Mouse (Mus musculus) hindlimb bud, embryonic 11.5 days (tissue): ENCODE data around the gene Lrriq1.

Source experiments
- DNase-seq: peaks from one replicate; pipeline ENCODE4 v3.0.0-alpha.2; 2012; ENCODE audit warnings: low read depth, low spot score; ENCODE audit errors: extremely low spot score

Gene Lrriq1

DNA sequence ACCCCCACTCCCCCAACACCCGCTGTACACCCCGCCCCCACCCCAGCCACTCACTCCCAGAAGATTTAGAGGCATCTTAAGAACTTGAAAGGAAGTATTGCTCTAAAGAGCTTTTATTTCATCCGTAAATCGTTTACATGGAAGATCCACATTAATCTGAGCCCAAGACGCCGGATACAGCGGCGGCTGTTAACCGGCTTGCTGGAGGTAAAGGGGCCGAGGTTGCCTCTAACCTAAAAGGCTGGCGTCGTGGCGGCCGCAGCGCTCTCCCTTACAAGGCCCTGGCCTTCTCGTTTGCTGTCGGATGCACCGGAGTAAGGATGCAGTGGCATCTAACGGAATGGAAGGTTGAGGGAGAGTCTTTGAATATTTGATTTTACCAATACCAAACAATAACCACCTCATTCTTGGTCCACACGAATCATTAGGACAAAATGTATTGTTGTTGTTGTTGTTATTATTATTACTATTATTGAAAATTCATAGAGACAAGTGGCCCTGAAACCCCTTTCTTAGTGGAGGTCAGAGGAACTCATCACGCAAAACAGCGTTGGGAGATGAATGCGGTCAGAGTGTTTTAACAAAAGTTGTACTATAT, 206.9 kb downstream of the Lrriq1 start:
- DNase-seq = no peak

DNA sequence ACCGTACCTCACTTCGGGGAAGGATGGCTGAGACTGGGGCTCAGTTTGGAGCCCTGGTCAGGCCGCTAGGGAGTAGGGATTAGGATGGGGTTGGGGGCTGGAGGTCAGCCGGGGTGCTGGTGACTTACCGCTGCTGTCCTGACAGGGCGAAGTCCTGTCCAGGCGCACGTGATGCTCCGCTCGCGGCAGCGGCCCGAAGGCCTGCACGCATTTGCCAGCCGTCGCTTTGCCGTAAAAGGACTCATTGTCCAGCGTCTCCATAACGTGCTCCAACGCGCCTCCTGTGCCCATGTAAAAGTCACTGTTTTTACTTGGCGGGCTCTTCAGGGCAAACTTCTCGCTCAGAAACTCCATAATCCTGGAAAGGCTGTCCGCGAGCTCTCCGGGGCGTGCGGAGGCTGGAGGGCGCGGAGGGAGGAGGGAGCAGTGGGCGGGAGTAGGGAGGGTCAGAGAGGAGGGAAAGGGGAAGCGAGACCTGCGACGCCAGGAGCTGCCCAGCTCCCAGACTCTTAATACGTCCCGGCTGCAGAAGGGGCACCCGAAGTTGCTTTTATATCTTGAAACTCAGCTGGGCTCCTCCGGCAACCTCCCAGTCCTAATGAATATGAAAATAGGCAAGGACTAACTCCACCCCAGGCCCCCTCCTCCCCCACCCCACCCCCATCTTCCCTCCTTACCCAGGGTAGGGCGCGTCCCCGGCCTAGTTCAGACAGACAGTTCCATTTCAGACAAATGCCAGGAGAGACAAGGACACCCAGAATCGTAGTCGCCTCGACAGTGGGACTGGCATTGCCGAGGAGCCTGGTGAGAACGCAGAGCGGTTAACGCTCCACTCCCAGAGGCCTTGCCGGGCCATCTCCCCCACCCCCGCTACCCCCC, 207.6 kb downstream of the Lrriq1 start:
- DNase-seq = no peak

DNA sequence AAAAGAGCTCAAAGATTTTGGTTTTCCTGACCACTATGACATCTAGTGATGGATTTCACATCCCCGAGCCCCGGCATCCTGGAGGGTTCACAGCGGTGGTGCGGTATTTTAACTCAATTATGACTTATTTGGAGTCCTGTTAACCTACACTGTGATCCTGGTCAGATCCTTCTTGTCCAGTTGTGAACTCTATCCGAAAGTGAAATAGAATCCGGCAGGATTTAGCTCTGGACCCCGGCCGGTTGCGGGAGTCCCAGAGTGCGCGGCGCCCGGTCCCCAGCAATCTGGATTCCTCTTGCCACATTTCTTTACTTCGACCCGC, 208.2 kb downstream of the Lrriq1 start:
- no peak for DNase-seq

DNA sequence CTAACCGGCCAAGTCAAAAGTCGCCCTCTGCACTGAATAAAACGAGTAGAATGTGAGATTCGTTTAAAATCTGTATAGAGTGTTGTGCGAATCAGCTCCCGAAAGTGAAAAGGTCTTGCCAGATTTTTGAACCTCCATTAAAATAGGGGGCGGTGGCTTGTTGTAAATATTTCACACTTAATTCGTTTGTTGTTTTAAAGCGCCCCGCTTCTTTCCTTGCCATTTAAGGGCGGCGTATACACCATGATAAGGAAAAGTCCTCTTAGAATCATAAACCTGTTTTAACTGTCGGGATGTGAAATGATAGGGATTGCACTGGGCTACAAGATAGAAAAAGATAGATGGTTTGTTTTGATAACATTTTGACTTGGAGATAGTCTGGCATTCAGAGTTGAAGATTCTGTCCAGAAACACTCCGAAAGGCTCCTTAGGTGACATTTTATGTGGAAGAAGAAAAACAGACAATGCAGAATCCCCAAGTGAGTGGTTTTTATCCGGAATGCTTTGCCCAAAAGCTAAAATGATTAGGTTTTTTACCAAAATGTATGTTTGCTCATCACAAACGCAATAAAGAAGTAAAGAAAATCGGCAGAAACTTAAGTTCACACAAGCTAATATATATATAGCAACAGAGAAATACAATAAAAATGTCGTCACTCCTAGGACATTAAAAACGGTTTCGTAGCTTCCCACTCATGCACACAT, 208.7 kb downstream of the Lrriq1 start:
- no peak for DNase-seq

DNA sequence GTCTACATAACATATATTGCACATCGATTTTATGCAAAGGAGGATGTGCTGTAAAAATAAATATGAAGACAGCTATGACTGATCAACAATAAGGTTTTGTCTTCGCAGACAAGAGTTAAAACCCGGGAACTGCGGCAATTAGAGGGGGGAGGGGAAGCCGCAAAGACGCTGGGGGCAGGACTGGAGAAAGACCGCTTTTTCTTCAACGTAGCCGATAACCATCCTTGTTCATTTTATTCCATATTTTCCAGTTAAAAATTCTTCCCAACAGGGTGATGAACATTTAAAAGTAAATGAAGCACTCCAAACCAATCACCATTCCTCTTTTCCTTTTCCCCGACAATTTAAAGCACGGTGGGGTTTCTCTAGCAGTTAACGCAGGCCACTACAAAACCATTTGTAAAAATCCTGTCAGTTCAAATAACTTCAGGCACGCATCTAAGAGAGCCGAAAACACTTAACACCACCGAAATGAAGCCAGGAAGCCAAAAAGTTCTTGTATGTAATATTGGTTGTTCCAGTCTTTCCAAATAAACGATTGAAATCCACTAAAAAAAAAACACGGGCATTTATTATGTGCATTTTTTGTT, 209.4 kb downstream of the Lrriq1 start:
- no peak for DNase-seq

DNA sequence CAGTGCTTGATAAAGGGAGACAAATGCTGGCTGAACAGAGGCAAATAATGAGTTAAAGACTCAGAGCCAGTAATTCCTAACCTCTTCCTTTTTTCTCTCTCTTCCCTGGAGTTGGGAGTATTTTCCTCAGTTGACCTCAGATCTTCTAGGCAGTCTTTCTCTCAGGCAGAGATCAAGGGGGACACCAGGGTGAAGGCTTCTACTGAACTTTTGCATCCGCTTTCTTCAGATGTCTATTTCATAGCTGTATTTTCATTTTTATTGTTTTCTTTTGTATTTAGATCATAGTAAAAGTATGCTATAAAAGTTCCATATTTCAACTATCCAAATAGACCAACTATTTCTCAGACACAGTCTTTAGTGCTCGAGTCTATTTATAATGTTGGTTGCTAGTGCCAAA, 233.6 kb downstream of the Lrriq1 start:
- no peak for DNase-seq

DNA sequence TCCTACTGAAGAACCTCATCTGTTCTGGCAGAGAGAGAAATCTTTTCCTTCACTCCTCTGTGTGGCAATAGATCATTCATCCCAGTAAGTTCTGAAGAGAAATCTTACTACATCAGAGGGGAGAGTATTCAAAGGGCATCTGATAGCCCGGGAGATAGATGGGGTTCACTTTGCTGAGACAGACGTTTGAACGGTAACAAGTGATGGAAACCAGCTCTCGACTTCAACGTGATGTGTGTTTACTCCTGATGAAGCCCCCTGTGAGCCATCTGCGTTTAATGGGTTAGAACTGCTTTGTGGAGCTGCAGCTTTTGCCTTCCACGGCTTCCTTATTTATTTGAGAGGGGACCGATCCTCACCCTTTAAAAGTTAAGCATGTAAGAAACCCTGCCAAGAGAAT, 235.2 kb downstream of the Lrriq1 start:
- DNase-seq = no peak

DNA sequence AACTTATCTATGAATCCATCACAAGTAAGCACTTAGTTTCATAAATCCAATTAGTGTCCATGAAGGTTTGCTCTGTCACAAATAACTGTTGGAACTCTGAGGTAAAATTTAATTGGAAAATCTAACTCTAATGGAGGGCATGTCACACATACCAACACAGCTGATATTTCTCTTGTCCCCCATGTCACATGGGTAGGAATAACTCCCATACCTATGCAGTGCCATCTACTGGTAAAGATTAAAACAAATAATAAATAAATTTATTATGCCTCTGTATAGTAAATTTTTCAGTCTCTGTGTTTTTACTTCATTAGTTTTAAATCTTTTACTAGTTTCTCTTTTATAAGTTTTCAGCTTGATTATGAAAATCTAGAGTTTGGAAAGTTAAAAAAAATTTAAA, 236.5 kb downstream of the Lrriq1 start:
- no peak for DNase-seq
